Mouse (Mus musculus) hematopoietic stem cell, adult 5-6 weeks (primary cell): ENCODE data around the gene Nfe2. TPM values are rescaled to one million over a fixed set of nuclear protein-coding genes. Genes with fewer than 3 reads are reported as not detected.
A peak's percentile ranks its signal among the peaks of the same experiment; 100 is the strongest.

Experiments used
- ATAC-seq, 2 experiments: fragments of 125-278 bp in 1 of 2; replicated peaks in 1 of 2; 2 replicates each; pipeline ENCODE4 v1.8.0; 2016 to 2017; ENCODE audit warnings: inconsistent platforms in 2 of 2, mild to moderate bottlenecking in 2 of 2, moderate number of reproducible peaks in 2 of 2, low read depth in 1 of 2, moderate TSS enrichment in 1 of 2; ENCODE audit not compliant: low FRiP score in 2 of 2, poor library complexity in 2 of 2, severe bottlenecking in 2 of 2, insufficient read depth in 1 of 2, low TSS enrichment in 1 of 2
- total RNA-seq: library from RNA; stranded (forward); fragments of 172-1452, 232-1000 nt; gene quantifications from 2 replicates; pipeline ENCODE4 v1.2.3, GENCODE M21; 2017

The Nfe2 gene
- total RNA-seq = 198 and 245 TPM in 2 replicates

DNA sequence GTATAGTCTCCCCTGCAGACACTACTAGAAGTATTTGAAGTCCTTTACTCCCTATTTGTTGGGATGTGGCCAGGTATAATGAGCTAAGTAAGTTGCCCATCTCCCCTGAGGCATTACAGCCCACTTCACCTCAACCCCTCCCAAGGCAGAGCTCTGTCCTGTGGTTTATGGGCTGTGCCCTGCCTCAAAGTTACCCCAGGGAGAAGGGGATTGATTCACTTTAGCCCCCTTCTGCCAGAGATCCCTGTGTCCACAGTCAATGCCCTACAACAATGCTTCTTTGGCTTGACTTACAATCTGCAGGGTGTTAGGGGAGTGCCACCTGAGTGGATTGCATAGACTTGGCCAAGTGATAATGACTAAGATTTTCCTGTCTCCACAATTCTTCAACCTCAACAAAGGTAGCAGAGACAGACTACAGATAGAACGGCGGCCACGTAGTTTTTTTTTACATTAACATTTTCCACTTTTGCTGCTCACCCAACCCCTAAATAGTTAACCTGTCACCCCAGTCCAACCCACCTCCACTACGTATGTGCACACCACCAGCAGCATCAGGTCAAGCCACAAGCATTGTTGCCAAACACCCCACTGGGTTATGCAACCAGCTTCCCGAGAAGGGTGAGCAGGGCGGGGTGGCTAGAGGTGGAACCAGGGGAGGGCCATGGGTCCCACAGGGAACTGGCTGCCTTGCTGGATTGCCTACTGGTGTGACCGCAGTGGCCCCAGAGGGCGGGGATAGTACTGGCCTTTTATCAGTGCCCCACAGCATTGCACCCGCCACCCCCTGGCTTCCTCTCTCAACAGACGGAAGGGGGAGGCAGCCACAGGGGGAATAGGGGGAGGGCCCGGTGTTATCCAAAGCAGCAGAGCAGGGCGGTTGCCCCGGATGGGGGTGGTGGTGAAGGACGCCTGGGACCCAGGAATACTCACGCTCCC lies at the start of gene Nfe2:
TSS of gene Nfe2 (minus strand) at position 614 of the 939 bp plus-strand sequence.
- peak; percentile 89 to 91 for ATAC-seq

DNA sequence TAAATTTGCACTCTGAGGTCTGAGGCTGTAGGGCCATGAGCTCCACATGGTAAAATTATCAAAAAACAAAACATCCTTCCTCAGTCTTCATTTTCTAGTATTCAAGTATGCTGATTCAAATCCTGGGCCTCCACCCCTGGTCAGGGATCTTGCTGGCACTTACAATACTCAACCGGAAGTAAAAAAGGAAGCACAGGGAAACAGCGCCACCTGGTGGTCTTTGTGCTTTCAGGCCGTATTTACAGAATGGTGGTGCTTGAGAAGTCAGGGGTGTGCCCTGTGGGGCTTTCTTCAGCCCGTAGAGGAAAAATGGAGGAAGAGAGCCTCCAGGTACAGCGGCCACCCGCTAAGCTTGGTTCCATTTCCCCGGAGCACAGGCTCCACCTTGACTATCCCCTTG lies 48.9 kb upstream of the Nfe2 start:
- peak; percentile 39 to 54 for ATAC-seq

DNA sequence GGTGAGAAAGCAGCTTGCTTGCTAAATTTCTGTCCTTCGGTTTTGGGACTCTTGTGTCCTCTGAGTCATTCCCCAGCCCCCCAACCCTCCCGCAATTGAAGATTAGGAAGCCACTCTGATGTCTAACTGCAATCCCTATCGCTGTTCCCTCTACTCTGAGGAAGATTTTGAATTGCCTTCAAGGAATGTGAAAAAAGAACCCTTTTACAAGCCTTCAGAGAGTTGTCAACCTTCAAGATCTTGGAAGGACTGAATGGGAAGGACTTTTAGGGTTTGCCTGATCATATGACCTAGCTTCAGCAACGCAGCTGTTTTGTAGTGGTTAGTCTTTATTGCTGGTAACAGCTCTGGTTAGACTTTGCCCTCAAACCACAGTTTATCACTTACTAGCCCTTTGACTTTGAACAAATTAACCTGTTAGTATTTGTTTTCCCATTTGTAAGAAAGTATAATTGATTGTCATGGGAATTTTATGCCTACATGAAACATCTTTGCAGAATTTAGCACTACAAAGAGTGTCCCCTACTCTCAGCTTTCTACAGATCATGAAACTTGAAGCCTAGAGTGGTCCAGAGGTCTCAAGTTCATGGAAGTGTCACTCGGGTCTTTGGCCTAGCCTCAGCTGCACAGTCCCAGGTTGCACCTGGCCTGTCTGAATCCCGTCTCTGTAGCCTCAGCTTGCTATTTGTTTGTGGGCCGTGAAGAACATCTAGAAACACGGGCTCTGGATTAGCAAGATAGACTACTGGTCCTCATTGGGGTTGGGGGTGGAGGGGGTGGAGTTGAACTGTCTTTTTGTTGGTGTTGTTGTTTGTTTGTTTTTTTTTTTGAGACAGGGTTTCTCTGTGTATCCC lies 47.8 kb upstream of the Nfe2 start:
- no peak for ATAC-seq

DNA sequence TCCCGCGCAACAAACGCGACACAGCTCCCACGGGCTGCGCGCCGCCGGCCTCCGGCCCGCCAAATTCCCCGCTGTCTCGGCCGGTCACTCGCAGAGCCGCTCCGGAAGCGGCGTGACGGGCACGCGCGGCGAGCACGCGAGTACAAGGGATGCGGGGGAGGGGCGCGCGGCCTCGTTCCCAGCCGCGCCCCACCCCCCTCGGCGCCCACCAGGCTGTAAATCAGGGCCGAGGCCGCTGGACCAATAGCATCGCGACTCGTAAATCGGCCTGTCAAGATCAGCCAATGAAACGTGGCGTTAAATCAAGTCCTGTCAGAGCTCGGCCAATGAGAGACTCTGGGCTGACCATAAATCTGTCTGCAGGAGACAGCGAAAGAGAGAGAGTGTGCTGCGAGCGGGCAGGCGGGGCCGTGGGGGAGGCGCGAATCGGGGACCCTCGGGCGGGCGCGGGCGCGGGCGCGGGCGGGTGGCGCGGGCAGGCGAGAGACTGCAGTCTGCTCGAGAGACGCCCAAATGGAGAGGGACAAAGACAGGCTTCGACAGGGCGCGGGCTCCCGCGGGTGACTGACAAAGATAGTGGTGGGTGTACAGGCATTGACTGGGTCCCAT lies 47.0 kb upstream of the Nfe2 start:
- ATAC-seq = peak; percentile 71 to 84

DNA sequence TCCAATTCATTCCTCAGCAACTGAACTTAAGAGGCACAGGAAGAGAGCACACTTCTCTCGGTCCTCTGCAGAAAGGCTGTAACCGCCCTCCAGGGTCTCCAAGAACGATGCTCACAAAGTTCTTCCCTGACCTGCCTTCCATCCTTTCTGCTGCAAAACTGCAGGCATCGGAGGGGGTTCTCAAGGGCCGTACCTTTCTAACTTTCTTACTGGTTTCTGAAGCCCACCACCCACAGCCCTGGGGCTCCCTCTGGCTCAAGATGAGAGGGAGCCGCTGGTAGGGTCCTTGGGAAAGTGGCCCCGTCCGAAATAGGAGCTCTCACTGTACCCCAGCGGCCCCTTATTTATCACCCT lies 46.4 kb upstream of the Nfe2 start:
- no peak for ATAC-seq

DNA sequence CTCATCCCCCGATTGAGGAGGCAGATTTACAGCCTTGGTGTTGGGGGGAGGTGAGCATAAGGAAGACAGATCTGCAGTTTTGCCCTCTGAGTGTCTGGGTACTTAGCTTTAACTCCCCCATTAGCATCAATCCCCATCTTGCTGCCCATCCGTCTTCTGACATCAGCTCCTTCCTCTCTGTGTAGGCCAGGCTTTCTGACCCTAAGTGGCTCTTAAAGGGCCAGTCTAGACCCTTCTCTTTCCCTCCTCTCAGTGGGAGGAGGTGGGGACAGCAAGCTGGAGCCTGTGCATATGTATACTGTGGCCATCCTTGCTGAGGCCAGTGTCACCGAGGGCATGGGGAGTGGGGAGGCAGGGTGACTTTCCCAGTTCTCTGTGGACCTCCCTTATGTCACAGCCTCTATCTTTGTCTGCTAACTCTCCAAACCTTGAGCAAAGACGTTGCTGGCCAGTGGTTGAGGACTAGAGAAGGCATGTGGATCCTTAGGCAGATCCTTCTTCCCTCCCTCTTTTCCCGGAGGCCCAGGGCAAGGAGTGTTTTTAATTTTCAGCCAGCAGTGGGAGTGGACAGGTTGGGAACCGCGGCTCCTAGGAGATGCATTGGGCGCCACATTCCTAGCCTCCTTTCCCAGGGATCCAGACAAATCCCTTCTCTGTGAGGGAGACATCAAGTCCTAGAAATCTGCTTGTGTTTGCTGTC lies 45.9 kb upstream of the Nfe2 start:
- no peak for ATAC-seq

DNA sequence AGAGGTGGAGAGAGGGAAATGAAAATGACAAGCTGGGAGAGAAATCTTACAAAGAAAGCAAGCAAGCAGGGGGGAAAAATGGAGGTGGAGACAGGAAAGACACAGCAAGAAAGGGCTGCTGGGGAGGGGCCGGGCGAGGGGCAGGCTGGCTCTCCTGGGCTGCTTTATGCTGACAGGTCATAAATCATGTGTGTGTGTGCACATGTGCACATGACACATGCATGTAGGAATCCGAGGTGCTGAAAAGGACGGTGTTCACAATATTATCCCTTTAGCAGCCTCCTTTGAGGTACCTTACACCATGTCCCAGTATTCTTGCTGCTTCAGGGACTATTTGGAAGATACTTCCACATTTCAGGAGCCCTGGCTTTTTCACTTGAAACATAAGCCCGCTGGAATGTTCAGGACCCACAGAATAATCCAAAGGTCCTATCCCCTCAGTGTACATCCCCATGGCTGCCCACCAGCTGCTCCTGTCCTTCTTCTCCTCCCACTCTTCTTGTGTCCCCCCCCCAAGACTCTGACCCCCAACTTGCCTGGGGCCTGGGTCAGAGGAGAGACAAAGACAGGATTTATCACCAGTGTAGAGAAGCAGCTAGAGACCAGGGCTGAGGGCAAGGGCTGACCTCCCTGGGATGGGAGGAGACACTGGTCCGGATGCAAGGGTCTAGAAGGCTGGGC lies 44.3 kb upstream of the Nfe2 start:
- ATAC-seq = no peak

DNA sequence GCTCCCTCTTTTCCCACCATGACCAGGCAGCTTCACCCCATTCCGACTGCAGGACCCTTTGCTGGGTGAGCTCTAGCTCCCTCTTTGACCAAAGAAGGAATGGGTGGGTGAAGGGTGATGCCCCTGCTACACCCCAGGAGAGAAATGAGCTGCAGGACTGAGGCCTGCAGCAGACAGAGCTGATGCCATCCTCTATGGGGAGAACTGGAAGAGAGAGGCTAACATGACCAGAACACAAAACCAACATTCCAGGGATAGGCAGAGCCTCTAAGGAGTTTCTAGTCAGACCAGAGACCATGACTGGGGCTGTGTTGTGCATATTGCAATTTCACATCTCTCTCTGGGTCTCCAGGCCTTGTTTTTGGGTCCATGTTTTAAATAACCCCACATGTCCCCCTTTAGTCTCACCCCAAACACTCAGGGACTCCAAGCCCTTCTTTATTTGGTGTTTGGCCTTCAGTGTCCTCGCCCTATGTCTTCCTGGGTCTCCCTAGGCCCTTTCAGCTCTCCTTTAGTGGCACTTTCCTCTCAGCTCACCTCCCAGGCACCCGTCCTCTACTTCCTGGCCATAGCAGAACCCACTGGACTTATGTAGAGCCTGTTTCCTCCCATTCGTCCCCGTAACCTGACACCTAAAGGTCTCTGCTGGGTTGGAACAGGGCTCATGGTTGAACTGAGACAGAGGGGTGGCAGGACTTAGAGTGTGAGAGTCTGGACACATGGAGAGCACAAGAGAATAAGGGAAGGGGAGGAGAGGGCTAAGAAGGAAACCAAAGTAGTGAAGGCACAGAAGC lies 43.5 kb upstream of the Nfe2 start:
- ATAC-seq = no peak

DNA sequence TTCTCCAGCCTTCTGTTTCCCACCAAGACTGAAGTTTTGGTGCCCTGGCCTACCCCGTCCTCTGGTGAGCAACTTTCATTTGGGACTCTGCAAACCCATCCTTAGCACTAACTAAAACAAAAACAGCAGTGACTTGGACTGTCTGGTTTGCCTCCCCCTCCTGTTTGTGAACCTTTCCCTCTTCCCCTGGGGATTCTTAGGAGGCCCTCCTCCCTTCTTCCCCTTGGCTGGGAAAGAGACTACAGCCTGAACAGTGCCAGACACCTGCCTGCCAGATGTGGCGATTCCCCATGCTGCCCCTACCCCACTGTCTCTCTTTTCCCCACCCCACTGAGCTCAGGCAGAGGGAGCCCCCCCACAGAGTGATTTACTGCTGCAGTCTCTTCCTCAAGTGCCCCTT lies 42.8 kb upstream of the Nfe2 start:
- no peak for ATAC-seq

DNA sequence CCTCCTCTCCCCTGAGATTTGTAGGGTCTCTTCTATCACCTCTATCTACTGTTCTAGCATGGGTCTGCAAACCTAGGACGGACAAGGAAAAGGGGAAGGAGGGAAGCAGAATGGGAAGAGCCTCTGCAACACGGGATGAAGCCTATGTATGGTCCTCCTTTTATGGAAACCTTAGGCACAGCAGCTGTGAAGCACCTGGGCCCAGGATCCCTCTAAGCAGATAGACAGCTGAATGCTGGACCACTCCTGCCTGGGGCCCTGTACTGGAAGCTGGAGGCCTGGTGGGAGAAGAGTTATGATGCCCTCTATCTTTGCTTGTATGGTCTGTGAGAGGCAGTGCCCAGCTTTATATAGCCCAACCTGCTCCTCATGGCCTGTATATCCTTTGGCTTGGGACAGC lies 42.4 kb upstream of the Nfe2 start:
- no peak for ATAC-seq

DNA sequence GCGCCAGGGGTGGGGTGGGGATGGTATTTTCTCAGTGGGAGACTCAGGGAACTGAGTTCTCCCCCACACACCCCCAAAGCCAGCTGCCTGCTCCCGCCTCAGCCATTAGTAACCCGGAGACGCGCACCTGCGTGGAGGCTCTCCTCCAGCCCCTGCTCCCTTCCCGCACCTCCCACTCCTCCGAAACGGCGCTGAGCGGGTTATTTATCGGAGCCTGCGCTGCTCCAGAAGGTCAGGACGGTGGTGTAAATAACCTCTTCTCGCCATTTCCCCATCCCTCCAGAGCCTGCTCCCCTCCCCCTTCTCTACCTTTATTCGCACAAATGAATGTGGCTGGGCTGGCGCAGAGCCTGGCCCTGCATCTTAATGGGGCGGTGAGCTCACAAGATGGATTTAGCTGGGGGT lies 41.9 kb upstream of the Nfe2 start:
- ATAC-seq = no peak

DNA sequence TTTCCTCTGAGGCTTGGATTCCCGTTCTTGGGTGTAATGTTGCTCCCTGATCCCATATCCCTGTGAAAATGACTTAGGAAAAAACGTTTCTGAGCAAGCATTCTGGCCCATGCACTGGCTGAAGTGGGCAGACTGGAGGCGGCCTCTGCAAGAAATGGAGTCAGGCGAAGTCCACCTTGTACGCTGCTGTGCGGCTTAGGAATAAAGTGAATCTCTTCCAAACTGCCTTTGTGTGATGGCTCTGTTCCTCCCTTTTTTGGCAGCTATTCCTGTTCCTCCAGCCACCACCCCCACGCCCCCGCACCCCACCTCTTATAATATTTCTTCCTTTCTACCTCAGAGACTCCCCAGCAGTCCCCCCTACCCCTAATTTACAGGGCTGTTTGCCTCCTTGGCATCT lies 41.4 kb upstream of the Nfe2 start:
- no peak for ATAC-seq

DNA sequence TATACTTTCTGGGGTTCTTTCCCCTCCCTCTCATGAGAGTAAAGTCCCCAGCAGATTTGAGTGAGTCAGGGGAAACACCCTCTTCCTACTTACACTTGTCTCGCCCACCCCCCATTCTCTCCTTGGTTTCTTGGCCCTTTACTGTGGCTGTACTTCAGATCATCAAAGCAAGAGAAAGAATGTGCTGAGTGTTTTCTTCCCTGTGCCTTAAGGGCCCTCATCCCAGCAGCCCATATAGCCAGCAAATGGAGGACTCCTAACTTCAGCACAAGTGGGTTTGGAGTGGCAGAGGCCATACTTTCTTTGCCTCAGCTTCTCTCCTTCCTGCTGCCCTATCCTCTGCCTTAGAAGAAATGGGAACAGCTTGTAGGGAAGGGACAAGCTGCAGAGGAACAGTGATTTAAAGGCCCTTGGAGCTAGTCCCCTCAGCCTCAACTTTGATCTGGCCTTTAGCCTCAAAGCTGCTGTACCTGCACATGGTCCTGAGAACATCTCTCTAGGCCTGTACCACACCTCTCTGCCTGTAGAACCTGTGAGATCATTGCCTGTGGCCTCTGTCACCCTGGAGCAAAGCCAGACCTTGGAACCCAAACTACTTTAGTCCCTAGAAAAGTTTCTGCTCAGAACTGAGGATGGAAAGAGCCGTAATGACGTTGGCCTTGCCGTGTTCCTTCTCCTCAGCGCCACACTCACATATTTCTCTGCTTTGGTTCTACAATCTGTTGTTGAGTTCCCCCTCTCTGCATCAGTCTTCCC lies 40.8 kb upstream of the Nfe2 start:
- no peak for ATAC-seq

DNA sequence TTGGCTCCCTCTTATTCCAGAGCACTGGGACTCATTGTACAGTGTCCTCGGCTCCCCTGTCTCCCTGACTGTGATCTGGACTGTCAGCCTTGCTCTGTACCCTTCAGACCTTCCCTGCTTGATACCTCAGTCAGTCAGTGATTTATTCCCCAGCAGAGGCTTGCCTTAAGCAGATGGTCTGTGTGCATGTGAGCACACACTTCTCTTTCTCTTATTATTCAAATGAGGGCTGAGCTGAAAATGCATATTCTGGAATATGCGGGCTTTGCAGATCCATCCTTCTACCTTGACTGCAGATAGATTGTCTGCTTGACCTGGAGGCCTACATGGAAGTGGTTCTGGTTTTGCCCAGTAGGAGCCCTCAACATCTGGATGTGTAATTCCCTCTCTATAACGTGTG lies 39.8 kb upstream of the Nfe2 start:
- no peak for ATAC-seq

DNA sequence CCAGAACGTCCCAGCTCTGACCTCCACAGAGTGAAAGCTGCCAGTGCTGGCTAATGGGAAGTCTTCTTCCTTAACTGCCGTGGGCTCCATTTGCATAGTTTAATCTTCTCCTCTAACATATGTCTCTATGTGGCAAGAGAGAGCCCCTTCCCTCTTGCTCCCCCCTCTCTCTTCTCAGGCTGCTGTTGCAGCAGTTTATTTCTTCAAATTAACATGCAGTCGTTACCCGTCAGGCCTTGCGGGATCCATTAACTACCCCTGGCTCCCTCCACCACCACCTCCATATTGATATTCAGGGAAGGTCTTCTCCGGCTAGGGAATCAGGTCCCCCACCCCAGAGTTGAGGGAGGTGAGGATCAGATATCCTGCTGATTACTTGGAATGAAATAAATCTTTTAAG lies 39.1 kb upstream of the Nfe2 start:
- ATAC-seq = no peak

DNA sequence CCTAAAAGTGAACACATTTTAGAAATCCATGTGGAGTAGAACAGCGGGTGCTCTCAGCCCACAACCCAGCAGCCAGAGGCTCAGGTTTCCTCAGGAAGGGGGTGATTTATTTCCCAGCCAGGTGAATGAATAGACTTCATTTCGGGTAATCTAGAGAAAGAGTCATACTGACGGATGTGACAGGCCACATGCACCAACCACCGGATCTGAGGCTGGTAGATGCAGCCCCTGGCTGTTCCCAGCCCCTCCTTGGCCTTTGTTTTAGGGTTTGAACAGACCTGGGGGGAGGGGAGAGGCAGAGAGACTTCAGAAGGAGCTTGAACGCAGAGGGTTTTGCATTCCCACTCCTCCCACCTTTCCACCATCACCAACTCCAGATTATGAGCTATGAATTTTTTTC lies 37.6 kb upstream of the Nfe2 start:
- ATAC-seq = peak; percentile 72 to 84; a peak in 3 of 4 replicates
